Mouse (Mus musculus): Measurements from ENCODE around the gene Grik4. TPM values are rescaled to one million over a fixed set of nuclear protein-coding genes. Genes with fewer than 3 reads are reported as not detected.

Gene Grik4
- polyA plus RNA-seq, 1 experiment = not detected

DNA sequence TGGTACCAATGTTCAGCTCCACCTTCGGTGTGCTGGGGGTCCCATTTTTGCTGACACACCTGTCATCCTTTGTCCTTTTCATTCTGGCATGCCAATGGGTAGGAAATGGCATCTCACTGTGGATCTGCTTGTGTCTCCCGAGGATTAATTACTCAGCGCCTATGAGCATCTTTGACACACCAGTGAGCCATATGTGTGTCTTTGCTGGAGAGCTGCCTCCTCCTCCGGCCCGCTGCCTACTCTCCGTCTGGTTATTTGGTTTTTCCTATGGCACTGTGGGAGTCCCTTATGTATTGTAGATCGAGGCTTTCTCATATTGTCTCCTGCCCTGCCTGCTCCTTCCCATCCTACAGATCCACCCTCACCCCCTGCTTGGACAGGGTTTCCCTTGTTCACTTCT, 26.4 kb downstream of the Grik4 start:
- Histone ChIP-seq H3K27ac (ENCODE audit: insufficient read depth, low read depth, low read length) (no peak overlapping the region), H3K4me1 (ENCODE audit: control insufficient read depth, insufficient read depth, low read length) (no peaks in the 10 kb centered on the region), H3K4me3 (ENCODE audit: insufficient read depth, low read depth, low read length) (no peak overlapping the region)
- 86% methylated on average over 7 of the region's 7 CpGs for WGBS
- TF ChIP-seq CTCF (IDR thresholded peaks at IDR 0.05; ENCODE audit: insufficient read depth, low read depth, low read length) (no peak), POLR2A (IDR thresholded peaks at IDR 0.05; ENCODE audit: insufficient read depth, low read depth, low read length) (no peak)

DNA sequence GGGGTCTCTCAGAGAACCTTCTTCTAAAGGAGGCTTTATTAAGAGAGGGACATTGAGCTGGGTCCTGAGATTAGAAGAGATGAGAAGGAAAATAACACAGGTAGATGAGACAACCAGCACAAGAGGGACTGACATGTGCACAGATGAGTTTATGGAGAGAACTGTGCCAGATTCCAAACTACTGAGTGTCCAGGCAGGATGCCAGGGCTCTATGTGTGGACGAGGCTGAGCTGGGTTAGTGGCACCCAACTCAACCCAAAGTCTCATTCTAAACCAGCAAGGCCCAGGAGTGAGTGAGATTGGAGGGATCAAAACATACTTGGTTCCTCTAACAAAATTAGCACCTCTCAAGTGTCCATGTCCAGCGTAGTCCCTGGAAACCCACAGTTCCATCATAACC, 31.1 kb downstream of the Grik4 start:
- H3K4me1 ChIP-seq (ENCODE audit: control insufficient read depth, insufficient read depth, low read length) = 0 out of 2 replicates have a peak, but pooled peaks cover 4% of the 10 kb centered on the region
- no peak overlapping the region for H3K4me3 ChIP-seq (ENCODE audit: insufficient read depth, low read depth, low read length)
- H3K27ac ChIP-seq (ENCODE audit: insufficient read depth, low read depth, low read length) = no peak overlapping the region
- TF ChIP-seq CTCF (IDR thresholded peaks at IDR 0.05; ENCODE audit: insufficient read depth, low read depth, low read length) (no peak), POLR2A (IDR thresholded peaks at IDR 0.05; ENCODE audit: insufficient read depth, low read depth, low read length) (no peak)
- 81% methylated on average over 2 of the region's 2 CpGs for WGBS

DNA sequence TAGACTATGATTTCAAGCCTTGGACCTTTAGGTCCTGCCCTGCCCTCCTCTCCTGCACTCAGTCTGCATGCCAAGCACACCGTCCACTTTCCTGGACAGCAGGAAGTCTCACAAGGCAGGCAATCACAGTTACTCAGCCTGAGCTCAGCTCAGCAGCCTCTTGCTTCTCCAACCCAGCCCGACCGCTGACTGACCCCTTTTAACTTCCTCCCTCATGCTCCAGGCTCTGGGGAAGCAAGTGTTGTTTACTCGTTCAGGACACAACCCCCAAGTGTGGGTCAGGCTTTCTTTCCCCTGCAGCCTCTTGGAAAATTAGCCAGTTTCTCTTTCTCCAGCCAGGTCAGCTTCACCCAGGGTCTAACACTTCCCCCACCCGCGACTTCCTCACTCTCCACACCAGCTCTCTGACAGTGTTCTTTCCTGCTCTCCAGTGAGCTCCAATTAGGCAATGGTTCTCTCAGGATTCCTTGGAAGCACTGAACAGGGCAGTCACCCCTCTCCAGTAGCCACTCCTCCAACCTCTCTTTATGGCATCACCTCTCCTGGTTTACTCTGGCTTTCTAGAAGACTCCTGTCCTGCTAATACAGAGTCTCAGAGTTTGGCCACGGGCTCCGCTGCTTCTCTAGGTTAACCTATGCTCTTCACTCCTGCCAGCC, 35.5 kb downstream of the Grik4 start:
- Histone ChIP-seq H3K4me1 (ENCODE audit: control insufficient read depth, insufficient read depth, low read length) (0 out of 2 replicates have a peak, but pooled peaks cover 4% of the 10 kb centered on the region), H3K27ac (ENCODE audit: insufficient read depth, low read depth, low read length) (no peak overlapping the region), H3K4me3 (ENCODE audit: insufficient read depth, low read depth, low read length) (no peak overlapping the region)
- TF ChIP-seq CTCF (IDR thresholded peaks at IDR 0.05; ENCODE audit: insufficient read depth, low read depth, low read length) = no peak
- TF ChIP-seq POLR2A (IDR thresholded peaks at IDR 0.05; ENCODE audit: insufficient read depth, low read depth, low read length) = no peak
- WGBS = 74% methylated on average over 8 of the region's 8 CpGs

DNA sequence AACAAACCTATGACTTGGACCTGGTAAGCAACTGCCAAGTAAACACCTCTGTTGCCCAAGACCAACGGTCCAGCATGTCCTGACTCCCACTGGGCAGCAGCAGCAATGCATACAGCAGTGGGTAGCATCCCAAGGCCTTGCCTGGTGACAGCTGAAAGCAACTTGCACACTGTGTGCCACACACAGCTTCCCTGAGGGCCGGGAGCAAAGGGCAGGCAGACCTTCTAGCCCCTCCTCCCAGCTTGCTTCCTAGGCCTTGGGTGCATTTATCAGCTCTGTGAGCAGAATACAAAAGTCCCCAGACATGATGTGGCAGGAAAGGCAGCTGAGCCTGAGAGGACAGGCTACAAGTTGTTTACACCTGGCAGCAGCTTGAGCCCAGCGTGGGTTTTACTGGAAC, 37.3 kb downstream of the Grik4 start:
- TF ChIP-seq CTCF (IDR thresholded peaks at IDR 0.05; ENCODE audit: insufficient read depth, low read depth, low read length) (no peak), POLR2A (IDR thresholded peaks at IDR 0.05; ENCODE audit: insufficient read depth, low read depth, low read length) (no peak)
- H3K4me1 ChIP-seq (ENCODE audit: control insufficient read depth, insufficient read depth, low read length) = 0 out of 2 replicates have a peak, but pooled peaks cover 4% of the 10 kb centered on the region
- 82% methylated on average over 3 of the region's 3 CpGs for WGBS
- no peak overlapping the region for H3K4me3 ChIP-seq (ENCODE audit: insufficient read depth, low read depth, low read length)
- H3K27ac ChIP-seq (ENCODE audit: insufficient read depth, low read depth, low read length) = no peak overlapping the region

DNA sequence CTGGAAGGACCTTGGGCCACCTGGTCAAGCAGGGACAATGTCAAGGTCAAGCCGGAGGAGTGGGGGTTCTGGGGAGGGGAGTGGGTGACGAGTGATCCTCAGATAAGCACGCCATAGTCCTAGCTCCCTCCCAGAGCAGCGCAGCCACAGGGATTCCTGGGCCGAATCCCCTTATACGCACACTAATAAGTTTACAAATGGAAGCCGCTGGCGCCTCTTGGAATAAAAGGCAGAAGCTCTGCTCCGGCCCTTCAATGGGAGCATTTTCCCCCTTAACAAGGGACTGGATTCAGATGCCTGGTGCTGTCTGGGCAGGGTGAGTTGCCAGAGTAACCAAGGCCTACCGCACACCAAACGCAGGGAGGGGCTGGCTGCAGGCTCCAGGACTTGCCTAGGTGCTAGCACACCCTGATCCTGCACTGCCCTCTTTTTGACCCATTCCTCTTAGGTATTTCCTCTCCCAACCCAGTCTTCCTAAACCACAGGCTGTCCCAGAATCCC, 46.2 kb downstream of the Grik4 start:
- TF ChIP-seq POLR2A (IDR thresholded peaks at IDR 0.05; ENCODE audit: insufficient read depth, low read depth, low read length) (no peak), CTCF (IDR thresholded peaks at IDR 0.05; ENCODE audit: insufficient read depth, low read depth, low read length) (no peak)
- peak overlapping the region; percentile 68 for H3K27ac ChIP-seq (ENCODE audit: insufficient read depth, low read depth, low read length)
- WGBS = 24% methylated on average over 11 of the region's 11 CpGs

DNA sequence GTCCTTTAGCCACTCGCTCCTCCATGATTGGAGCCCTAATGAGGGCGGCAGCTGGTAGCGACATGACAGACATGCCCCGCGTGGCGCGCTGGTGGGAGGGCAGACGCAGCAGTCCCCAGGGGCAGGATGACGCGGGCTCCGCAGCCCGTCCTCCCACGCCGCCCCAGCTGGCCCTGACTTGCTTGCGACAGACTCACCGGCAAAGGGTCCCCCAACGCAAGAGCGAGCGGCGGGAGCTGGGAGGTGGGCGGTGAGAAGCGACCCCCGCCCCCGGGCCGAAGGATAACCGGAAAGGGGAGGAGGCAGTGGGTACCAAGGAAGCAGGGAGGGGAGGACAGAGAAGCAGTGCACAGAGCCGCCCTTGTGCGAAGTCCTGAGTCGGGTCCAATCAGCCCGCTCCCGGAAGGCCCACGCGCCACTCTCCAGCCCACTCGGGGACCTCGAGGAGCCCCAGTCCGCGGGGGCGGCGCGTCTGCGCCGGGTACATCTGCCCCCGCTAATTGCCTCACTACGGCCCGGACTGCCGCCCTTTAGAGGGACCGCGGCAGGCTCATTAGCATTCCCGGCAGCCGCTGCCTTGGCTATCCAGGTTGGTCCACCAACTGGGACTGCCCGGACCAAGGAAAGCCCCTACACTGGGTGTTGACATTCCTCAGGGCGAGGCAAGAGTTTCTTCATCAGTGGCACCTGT, 46.8 kb downstream of the Grik4 start:
- TF ChIP-seq POLR2A (IDR thresholded peaks at IDR 0.05; ENCODE audit: insufficient read depth, low read depth, low read length) (no peak), CTCF (IDR thresholded peaks at IDR 0.05; ENCODE audit: insufficient read depth, low read depth, low read length) (no peak)
- 1% methylated on average over 52 of the region's 52 CpGs for WGBS
- Histone ChIP-seq H3K4me1 (ENCODE audit: control insufficient read depth, insufficient read depth, low read length) (peaks cover 15% of the 10 kb centered on the region), H3K27ac (ENCODE audit: insufficient read depth, low read depth, low read length) (peak overlapping the region; percentile 68), H3K4me3 (ENCODE audit: insufficient read depth, low read depth, low read length) (peak overlapping the region; percentile 60)

More for the DNA sequence above, 46.2 kb downstream of the Grik4 start:
- Histone ChIP-seq H3K4me1 (ENCODE audit: control insufficient read depth, insufficient read depth, low read length) (peaks cover 15% of the 10 kb centered on the region), H3K4me3 (ENCODE audit: insufficient read depth, low read depth, low read length) (peak overlapping the region; percentile 60)

DNA sequence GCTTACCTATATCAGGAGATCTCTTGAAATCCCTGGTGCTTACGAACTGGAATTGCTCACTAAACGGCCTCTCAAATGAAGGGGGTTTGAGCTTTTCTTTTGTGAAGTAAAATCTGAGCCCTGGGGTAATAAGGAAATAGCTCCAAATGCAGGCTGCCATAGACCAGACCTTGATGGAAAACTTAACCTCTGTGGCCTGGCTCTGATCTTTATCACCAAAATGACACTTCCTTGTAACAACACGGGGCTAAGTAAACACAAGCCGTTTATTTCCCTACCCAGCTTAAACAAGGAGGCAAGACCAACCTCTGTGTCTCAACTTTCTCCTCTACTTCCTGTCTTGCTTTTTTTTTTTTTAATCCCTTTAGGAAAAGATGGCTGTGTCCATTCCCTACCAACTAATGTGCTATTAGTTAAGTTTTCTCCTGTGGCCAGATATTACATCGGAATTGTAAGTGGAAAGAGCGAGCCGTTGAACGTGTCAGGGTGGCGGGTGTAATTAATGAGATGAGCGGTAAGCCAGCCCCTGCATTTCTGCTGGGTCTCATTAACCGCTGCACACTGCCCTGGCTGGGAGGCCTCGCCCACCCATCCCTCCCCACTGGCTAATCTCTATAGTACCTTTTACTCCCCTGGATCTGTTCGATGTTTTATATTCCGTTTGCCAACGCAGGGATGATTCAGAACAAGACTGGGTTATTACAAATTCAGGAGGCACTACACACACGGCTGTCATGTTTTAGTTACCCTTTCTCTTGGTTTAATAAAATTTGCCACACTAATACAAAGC, 47.7 kb downstream of the Grik4 start:
- H3K4me1 ChIP-seq (ENCODE audit: control insufficient read depth, insufficient read depth, low read length) = peaks cover 15% of the 10 kb centered on the region
- H3K27ac ChIP-seq (ENCODE audit: insufficient read depth, low read depth, low read length) = no peak overlapping the region
- TF ChIP-seq CTCF (IDR thresholded peaks at IDR 0.05; ENCODE audit: insufficient read depth, low read depth, low read length) (no peak), POLR2A (IDR thresholded peaks at IDR 0.05; ENCODE audit: insufficient read depth, low read depth, low read length) (no peak)
- peak overlapping the region; percentile 60; the same call in 1 of the 2 replicates for H3K4me3 ChIP-seq (ENCODE audit: insufficient read depth, low read depth, low read length)
- WGBS = 19% methylated on average over 16 of the region's 16 CpGs

DNA sequence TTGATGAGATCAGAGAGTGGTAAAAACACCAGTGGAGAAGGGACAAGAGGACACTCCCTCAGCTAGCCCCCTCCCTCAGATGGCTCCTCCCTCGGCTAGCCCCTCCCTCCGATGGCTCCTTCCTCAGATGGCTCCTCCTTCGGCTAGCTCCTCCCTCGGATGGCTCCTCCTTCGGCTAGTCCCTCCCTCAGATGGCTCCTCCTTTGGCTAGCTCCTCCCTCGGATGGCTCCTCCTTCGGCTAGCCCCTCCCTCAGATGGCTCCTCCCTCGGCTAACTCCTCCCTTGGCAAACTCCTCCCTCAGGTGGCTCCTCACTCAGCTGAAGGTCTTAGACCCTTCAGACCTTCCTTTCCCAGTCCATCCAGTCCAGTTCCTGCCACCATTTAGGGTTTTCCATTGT, 51.5 kb downstream of the Grik4 start:
- no peak for TF ChIP-seq POLR2A (IDR thresholded peaks at IDR 0.05; ENCODE audit: insufficient read depth, low read depth, low read length)
- TF ChIP-seq CTCF (IDR thresholded peaks at IDR 0.05; ENCODE audit: insufficient read depth, low read depth, low read length) = no peak
- WGBS = 88% methylated on average over 8 of the region's 8 CpGs
- Histone ChIP-seq H3K27ac (ENCODE audit: insufficient read depth, low read depth, low read length) (no peak overlapping the region), H3K4me3 (ENCODE audit: insufficient read depth, low read depth, low read length) (no peak overlapping the region), H3K4me1 (ENCODE audit: control insufficient read depth, insufficient read depth, low read length) (peaks cover 9% of the 10 kb centered on the region)

Measured in olfactory bulb, adult 2 months (tissue).